Mouse (Mus musculus): Measurements from ENCODE around the gene Rab5b. TPM values are rescaled to one million over a fixed set of nuclear protein-coding genes. Genes with fewer than 3 reads are reported as not detected.

The Rab5b gene
- polyA plus RNA-seq (2014; fragmentation: Nextera tagmentation; extraction: Ambion mirVana): 95.6 and 109 TPM in 2 replicates

- Histone ChIP-seq H3K9ac (peak within 1 kb of the TSS; percentile 93), H3K27me3 (ENCODE audit: control insufficient read depth, insufficient read depth, low read length) (no peaks in the 10 kb centered on the region), H3K4me2 (replicated peaks) (peak within 1 kb of the TSS; percentile 73), H3K4me3 (replicated peaks; ENCODE audit: low read length) (peak within 1 kb of the TSS; percentile 83), H3K36me3 (replicated peaks; ENCODE audit: control insufficient read depth, insufficient read depth) (peaks cover 3% of the 10 kb centered on the region; the same call in 1 of the 2 replicates), H3K27ac (peak within 1 kb of the TSS; percentile 95), H3K9me3 (ENCODE audit: control insufficient read depth, low read length) (no peaks in the 10 kb centered on the region), H3K4me1 (replicated peaks; ENCODE audit: control insufficient read depth, insufficient read depth, low read length) (peaks cover 12% of the 10 kb centered on the region; the same call in 1 of the 2 replicates)
- DNase-seq (ENCODE audit: low spot score) (peak; percentile 98), ATAC-seq (ENCODE audit: low FRiP score) (peak; percentile 99)
- WGBS: under 1% methylated on average over 40 of the region's 40 CpGs
These were observed at the start of gene Rab5b for GRCm38 (mm10) chr10:128695992-128696807. Rab5b (minus strand) TSS chr10:128696264.

GRCm38 (mm10) chr10:128744680-128745601 is 48.9 kb upstream of the Rab5b start, which contains the start of gene Dgka:
Dgka (minus strand) TSS chr10:128744855.
- ATAC-seq (ENCODE audit: low FRiP score) (no peak), DNase-seq (ENCODE audit: low spot score) (peak; percentile 34)
- peak within 1 kb of the TSS; percentile 83 for H3K9ac ChIP-seq
- peaks cover 30% of the 10 kb centered on the region for H3K4me1 ChIP-seq (replicated peaks; ENCODE audit: control insufficient read depth, insufficient read depth, low read length)
- peak within 1 kb of the TSS; percentile 97 for H3K4me2 ChIP-seq (replicated peaks)
- H3K36me3 ChIP-seq (replicated peaks; ENCODE audit: control insufficient read depth, insufficient read depth): no peaks in the 10 kb centered on the region
- H3K27me3 ChIP-seq (ENCODE audit: control insufficient read depth, insufficient read depth, low read length): peaks cover 38% of the 10 kb centered on the region
- H3K9me3 ChIP-seq (ENCODE audit: control insufficient read depth, low read length): no peaks in the 10 kb centered on the region
- peak within 1 kb of the TSS; percentile 70 for H3K4me3 ChIP-seq (replicated peaks; ENCODE audit: low read length)
- 24% methylated on average over 18 of the region's 18 CpGs for WGBS
- H3K27ac ChIP-seq: no peak within 1 kb of the TSS

GRCm38 (mm10) chr10:128744211-128744610 is 48.1 kb upstream of the Rab5b start:
- Histone ChIP-seq H3K9ac (peak overlapping the region; percentile 83), H3K4me3 (replicated peaks; ENCODE audit: low read length) (peak overlapping the region; percentile 70), H3K27me3 (ENCODE audit: control insufficient read depth, insufficient read depth, low read length) (peaks cover 38% of the 10 kb centered on the region), H3K4me1 (replicated peaks; ENCODE audit: control insufficient read depth, insufficient read depth, low read length) (peaks cover 23% of the 10 kb centered on the region), H3K4me2 (replicated peaks) (peak overlapping the region; percentile 97), H3K36me3 (replicated peaks; ENCODE audit: control insufficient read depth, insufficient read depth) (no peaks in the 10 kb centered on the region), H3K27ac (no peak overlapping the region), H3K9me3 (ENCODE audit: control insufficient read depth, low read length) (no peaks in the 10 kb centered on the region)
- ATAC-seq (ENCODE audit: low FRiP score) (no peak), DNase-seq (ENCODE audit: low spot score) (no peak)
- 17% methylated on average over 8 of the region's 8 CpGs for WGBS

GRCm38 (mm10) chr10:128743791-128744191 is 47.7 kb upstream of the Rab5b start:
- peak overlapping the region; percentile 97 for H3K4me2 ChIP-seq (replicated peaks)
- ATAC-seq (ENCODE audit: low FRiP score): 0 out of 2 replicates have a peak, but pooled peaks have one; percentile 19
- WGBS: 0% methylated on average over 35 of the region's 37 CpGs
- no peaks in the 10 kb centered on the region for H3K9me3 ChIP-seq (ENCODE audit: control insufficient read depth, low read length)
- H3K4me3 ChIP-seq (replicated peaks; ENCODE audit: low read length): peak overlapping the region; percentile 70
- H3K27me3 ChIP-seq (ENCODE audit: control insufficient read depth, insufficient read depth, low read length): peaks cover 38% of the 10 kb centered on the region
- H3K36me3 ChIP-seq (replicated peaks; ENCODE audit: control insufficient read depth, insufficient read depth): no peaks in the 10 kb centered on the region
- H3K4me1 ChIP-seq (replicated peaks; ENCODE audit: control insufficient read depth, insufficient read depth, low read length): peaks cover 20% of the 10 kb centered on the region
- H3K9ac ChIP-seq: peak overlapping the region; percentile 83
- no peak for DNase-seq (ENCODE audit: low spot score)
- no peak overlapping the region for H3K27ac ChIP-seq

- no peak for DNase-seq (ENCODE audit: low spot score)
- H3K9me3 ChIP-seq (ENCODE audit: control insufficient read depth, low read length): no peaks in the 10 kb centered on the region
- H3K4me3 ChIP-seq (replicated peaks; ENCODE audit: low read length): peak overlapping the region; percentile 70
- no peak overlapping the region for H3K27ac ChIP-seq
- 7% methylated on average over 7 of the region's 7 CpGs for WGBS
- H3K4me1 ChIP-seq (replicated peaks; ENCODE audit: control insufficient read depth, insufficient read depth, low read length): peaks cover 20% of the 10 kb centered on the region
- peak overlapping the region; percentile 97 for H3K4me2 ChIP-seq (replicated peaks)
- H3K9ac ChIP-seq: peak overlapping the region; percentile 83
- H3K36me3 ChIP-seq (replicated peaks; ENCODE audit: control insufficient read depth, insufficient read depth): no peaks in the 10 kb centered on the region
- no peak for ATAC-seq (ENCODE audit: low FRiP score)
- peaks cover 38% of the 10 kb centered on the region for H3K27me3 ChIP-seq (ENCODE audit: control insufficient read depth, insufficient read depth, low read length)
These were observed 47.2 kb upstream of the Rab5b start for GRCm38 (mm10) chr10:128743235-128743634.

- no peak overlapping the region; the same call in 1 of the 2 replicates for H3K4me3 ChIP-seq (replicated peaks; ENCODE audit: low read length)
- DNase-seq (ENCODE audit: low spot score): no peak
- 46% methylated on average over 4 of the region's 4 CpGs for WGBS
- H3K4me2 ChIP-seq (replicated peaks): peak overlapping the region; percentile 97; the same call in 1 of the 2 replicates
- peaks cover 18% of the 10 kb centered on the region for H3K4me1 ChIP-seq (replicated peaks; ENCODE audit: control insufficient read depth, insufficient read depth, low read length)
- H3K27me3 ChIP-seq (ENCODE audit: control insufficient read depth, insufficient read depth, low read length): peaks cover 38% of the 10 kb centered on the region
- no peak overlapping the region for H3K9ac ChIP-seq
- ATAC-seq (ENCODE audit: low FRiP score): no peak
- H3K9me3 ChIP-seq (ENCODE audit: control insufficient read depth, low read length): no peaks in the 10 kb centered on the region
- H3K36me3 ChIP-seq (replicated peaks; ENCODE audit: control insufficient read depth, insufficient read depth): no peaks in the 10 kb centered on the region
- no peak overlapping the region for H3K27ac ChIP-seq
These were observed 46.6 kb upstream of the Rab5b start for GRCm38 (mm10) chr10:128742616-128743015.

GRCm38 (mm10) chr10:128740296-128740695 is 44.2 kb upstream of the Rab5b start:
- H3K9me3 ChIP-seq (ENCODE audit: control insufficient read depth, low read length): no peaks in the 10 kb centered on the region
- H3K4me2 ChIP-seq (replicated peaks): no peak overlapping the region
- peaks cover 32% of the 10 kb centered on the region for H3K27me3 ChIP-seq (ENCODE audit: control insufficient read depth, insufficient read depth, low read length)
- no peak overlapping the region for H3K27ac ChIP-seq
- H3K36me3 ChIP-seq (replicated peaks; ENCODE audit: control insufficient read depth, insufficient read depth): no peaks in the 10 kb centered on the region
- peaks cover 14% of the 10 kb centered on the region; the same call in 1 of the 2 replicates for H3K4me1 ChIP-seq (replicated peaks; ENCODE audit: control insufficient read depth, insufficient read depth, low read length)
- DNase-seq (ENCODE audit: low spot score) (no peak), ATAC-seq (ENCODE audit: low FRiP score) (no peak)
- no peak overlapping the region for H3K4me3 ChIP-seq (replicated peaks; ENCODE audit: low read length)
- 73% methylated on average over 2 of the region's 2 CpGs for WGBS
- H3K9ac ChIP-seq: no peak overlapping the region

- H3K4me3 ChIP-seq (replicated peaks; ENCODE audit: low read length): no peak overlapping the region
- WGBS: 7% methylated on average over 15 of the region's 15 CpGs
- peak overlapping the region; percentile 31; the same call in 1 of the 2 replicates for H3K9ac ChIP-seq
These were observed 41.4 kb upstream of the Rab5b start for GRCm38 (mm10) chr10:128737435-128737834.

GRCm38 (mm10) chr10:128731992-128732391 is 35.9 kb upstream of the Rab5b start:
- ATAC-seq (ENCODE audit: low FRiP score) (no peak), DNase-seq (ENCODE audit: low spot score) (no peak)
- no peaks in the 10 kb centered on the region for H3K4me1 ChIP-seq (replicated peaks; ENCODE audit: control insufficient read depth, insufficient read depth, low read length)

More at GRCm38 (mm10) chr10:128737435-128737834, 41.4 kb upstream of the Rab5b start:
- Histone ChIP-seq H3K9me3 (ENCODE audit: control insufficient read depth, low read length) (no peaks in the 10 kb centered on the region), H3K36me3 (replicated peaks; ENCODE audit: control insufficient read depth, insufficient read depth) (no peaks in the 10 kb centered on the region), H3K27me3 (ENCODE audit: control insufficient read depth, insufficient read depth, low read length) (peaks cover 10% of the 10 kb centered on the region; the same call in 1 of the 2 replicates), H3K27ac (no peak overlapping the region), H3K4me2 (replicated peaks) (peak overlapping the region; percentile 39), H3K4me1 (replicated peaks; ENCODE audit: control insufficient read depth, insufficient read depth, low read length) (no peaks in the 10 kb centered on the region)
- DNase-seq (ENCODE audit: low spot score): no peak
- no peak for ATAC-seq (ENCODE audit: low FRiP score)

More at GRCm38 (mm10) chr10:128731992-128732391, 35.9 kb upstream of the Rab5b start:
- no peak overlapping the region for H3K4me3 ChIP-seq (replicated peaks; ENCODE audit: low read length)
- H3K9me3 ChIP-seq (ENCODE audit: control insufficient read depth, low read length): no peaks in the 10 kb centered on the region
- no peak overlapping the region for H3K27ac ChIP-seq
- no peak overlapping the region for H3K9ac ChIP-seq
- no peaks in the 10 kb centered on the region for H3K27me3 ChIP-seq (ENCODE audit: control insufficient read depth, insufficient read depth, low read length)
- H3K36me3 ChIP-seq (replicated peaks; ENCODE audit: control insufficient read depth, insufficient read depth): no peaks in the 10 kb centered on the region
- no peak overlapping the region for H3K4me2 ChIP-seq (replicated peaks)

All from hindbrain, embryonic 14.5 days (tissue).